Mouse (Mus musculus): ENCODE measurements around the gene Acaca. TPM values are rescaled to one million over a fixed set of nuclear protein-coding genes. Genes with fewer than 3 reads are reported as not detected.
A peak's percentile ranks its signal among the peaks of the same experiment; 100 is the strongest.

Gene Acaca
- 4.8 and 6.8 TPM in 2 replicates for polyA plus RNA-seq (2015; fragmentation: Nextera tagmentation; extraction: Ambion mirVana)

DNA sequence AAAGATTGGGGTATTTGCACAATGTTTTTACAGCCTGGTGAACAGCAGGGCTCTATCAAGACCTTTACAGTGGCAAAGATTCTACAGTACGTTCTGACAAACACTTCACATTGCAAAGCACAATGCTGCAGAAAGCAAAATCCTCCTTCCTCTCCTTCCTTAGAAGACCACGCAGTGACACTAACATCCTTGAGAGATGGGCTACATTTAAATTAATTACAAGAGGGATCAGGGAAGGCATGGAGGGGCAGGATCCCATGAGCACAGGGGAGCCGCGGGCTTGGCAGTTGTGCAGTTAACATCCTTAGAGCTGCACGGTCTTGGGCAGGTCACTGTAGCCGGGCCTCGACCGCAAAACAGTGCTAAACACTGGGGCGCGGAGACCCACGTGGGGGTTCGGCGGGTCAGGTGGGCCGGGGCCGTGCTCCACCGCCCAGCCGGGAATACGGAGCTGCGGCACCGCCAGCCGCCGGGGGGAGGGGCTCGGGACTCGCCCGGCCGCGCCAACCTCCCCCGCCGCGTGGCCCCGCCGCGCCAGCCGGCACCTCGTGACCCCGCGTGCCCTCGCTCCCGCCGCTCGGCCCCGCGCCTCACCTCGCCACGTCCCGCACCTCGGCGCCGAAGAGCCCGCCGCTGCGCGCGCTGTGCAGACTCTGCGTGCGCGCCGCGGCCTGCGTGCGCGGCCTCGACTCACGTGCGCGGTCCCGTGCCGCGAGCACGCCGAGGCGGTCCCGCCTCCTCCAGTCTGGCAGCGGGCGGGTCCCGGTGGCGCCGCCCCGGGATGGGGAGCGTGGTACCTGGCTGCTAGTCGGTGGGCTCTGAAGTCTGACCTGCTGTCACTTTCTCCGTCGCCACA is at the start of gene Acaca, which contains the start of gene Tada2a:
TSS of gene Acaca (plus strand) at position 730 of the 856 bp plus-strand sequence.
TSS of gene Tada2a (minus strand) at position 658 of the 856 bp plus-strand sequence.
- peak within 1 kb of the TSS; percentile 87 for H3K4me2 ChIP-seq
- H3K4me1 ChIP-seq (replicated peaks): peaks cover 15% of the 10 kb centered on the region
- H3K27ac ChIP-seq: peak within 1 kb of the TSS; percentile 31; the same call in 1 of the 2 replicates
- H3K9ac ChIP-seq: peak within 1 kb of the TSS; percentile 88
- ATAC-seq (ENCODE audit: low read depth): peak; percentile 92
- H3K4me3 ChIP-seq (replicated peaks): peak within 1 kb of the TSS; percentile 82
- WGBS (ENCODE audit: insufficient replicate concordance): under 1% methylated on average over 79 of the region's 83 CpGs
- no peaks in the 10 kb centered on the region for H3K9me3 ChIP-seq (replicated peaks)
- peaks cover 9% of the 10 kb centered on the region for H3K27me3 ChIP-seq
- H3K36me3 ChIP-seq: peaks cover 24% of the 10 kb centered on the region
- DNase-seq: peak; percentile 76

DNA sequence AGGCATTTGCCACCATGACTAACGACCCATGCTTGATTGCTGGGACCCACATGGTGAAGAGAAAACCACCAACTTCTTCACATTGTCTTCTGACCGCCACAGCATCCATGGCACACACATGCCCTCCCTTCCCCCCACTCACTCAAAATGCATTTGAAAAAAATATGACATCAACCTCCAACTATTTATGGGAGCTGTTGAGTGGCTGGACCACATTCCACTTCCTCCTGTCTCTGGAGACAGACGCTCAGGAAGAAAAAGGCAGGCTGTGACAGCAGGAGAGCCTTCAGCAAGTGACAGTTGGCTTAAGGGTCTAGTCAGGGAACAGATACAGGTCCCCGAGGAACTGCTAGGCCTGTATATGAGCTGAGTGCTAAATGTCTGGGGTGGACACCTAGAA is 49.6 kb upstream of the Acaca start:
- Histone ChIP-seq H3K27me3 (no peaks in the 10 kb centered on the region), H3K9me3 (replicated peaks) (no peaks in the 10 kb centered on the region)
- WGBS (ENCODE audit: insufficient replicate concordance): 62% methylated on average over 4 of the region's 4 CpGs

DNA sequence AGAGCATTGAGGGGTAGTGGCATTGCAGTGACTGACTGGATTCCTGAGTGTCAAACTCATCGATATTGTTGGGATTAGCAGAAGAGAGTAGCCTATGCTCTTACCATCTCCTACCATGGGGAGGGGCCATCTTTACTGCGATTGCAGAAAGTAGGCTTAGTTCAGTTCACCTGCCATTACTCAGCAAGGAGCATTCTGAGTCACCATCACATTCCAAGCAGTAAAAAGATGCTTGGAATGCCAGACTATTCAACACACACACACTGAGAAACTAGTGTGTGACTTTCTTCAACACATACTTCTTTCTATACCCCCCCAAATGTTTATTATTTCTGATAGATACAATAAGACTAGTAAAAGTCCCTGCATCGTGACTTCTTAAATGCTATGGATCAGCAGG is 49.1 kb upstream of the Acaca start:
- ATAC-seq (ENCODE audit: low read depth) (no peak), DNase-seq (no peak)
- H3K4me3 ChIP-seq (replicated peaks): no peak overlapping the region
- no peak overlapping the region for H3K4me2 ChIP-seq
- peaks cover 20% of the 10 kb centered on the region for H3K36me3 ChIP-seq
- WGBS (ENCODE audit: insufficient replicate concordance): 85% methylated on average over 3 of the region's 3 CpGs
- no peaks in the 10 kb centered on the region for H3K27me3 ChIP-seq
- no peak overlapping the region for H3K9ac ChIP-seq
- H3K9me3 ChIP-seq (replicated peaks): no peaks in the 10 kb centered on the region
- H3K27ac ChIP-seq: no peak overlapping the region
- H3K4me1 ChIP-seq (replicated peaks): no peaks in the 10 kb centered on the region

More for the DNA sequence above, 49.6 kb upstream of the Acaca start:
- DNase-seq: no peak
- H3K9ac ChIP-seq: no peak overlapping the region
- H3K27ac ChIP-seq: no peak overlapping the region
- no peak for ATAC-seq (ENCODE audit: low read depth)
- H3K4me3 ChIP-seq (replicated peaks): no peak overlapping the region
- H3K4me2 ChIP-seq: no peak overlapping the region
- no peaks in the 10 kb centered on the region for H3K4me1 ChIP-seq (replicated peaks)
- H3K36me3 ChIP-seq: peaks cover 20% of the 10 kb centered on the region

DNA sequence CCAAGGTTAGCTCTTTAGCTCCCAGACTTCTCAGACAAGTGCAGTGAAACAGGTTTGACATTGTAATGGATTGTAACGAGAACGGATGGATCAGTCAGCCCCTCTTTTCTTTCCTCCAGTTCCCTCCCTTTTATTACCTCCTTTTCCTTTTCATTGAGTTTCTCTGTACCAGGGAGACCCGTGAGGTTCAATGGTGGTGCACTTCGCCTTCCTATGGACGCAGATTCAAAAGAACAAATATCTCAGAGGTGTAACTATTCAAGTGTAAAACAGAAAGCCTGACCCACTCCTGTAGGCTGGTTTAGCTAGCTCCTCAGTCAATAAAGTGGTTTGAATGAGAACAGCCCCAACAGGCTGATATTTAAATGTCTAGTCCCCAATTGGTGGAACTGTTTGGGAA is 47.6 kb upstream of the Acaca start:
- H3K4me3 ChIP-seq (replicated peaks): no peak overlapping the region
- H3K9me3 ChIP-seq (replicated peaks): no peaks in the 10 kb centered on the region
- DNase-seq: no peak
- no peaks in the 10 kb centered on the region for H3K27me3 ChIP-seq
- ATAC-seq (ENCODE audit: low read depth): no peak
- H3K9ac ChIP-seq: no peak overlapping the region
- WGBS (ENCODE audit: insufficient replicate concordance): 82% methylated on average over 5 of the region's 5 CpGs
- no peak overlapping the region for H3K4me2 ChIP-seq
- H3K36me3 ChIP-seq: peaks cover 26% of the 10 kb centered on the region
- no peak overlapping the region for H3K27ac ChIP-seq
- H3K4me1 ChIP-seq (replicated peaks): no peaks in the 10 kb centered on the region

DNA sequence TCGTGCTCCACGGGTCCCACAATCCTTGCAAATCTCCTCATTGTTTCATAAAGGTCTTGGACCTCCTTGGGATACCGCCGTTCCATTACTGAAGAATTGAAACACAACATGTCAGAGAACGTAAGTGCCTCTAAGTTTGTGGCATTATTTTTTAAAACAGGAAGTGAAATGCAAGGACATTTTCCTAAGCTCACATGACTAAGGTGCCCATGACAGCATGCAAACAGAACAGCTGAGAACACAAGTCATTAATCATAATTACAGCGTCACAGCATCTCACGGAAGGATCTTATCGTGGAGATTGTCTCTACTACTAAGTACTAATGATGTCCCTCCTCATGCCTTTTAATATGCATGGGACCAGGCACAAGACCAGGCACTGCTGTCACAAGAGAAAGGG is 38.9 kb upstream of the Acaca start:
- H3K4me1 ChIP-seq (replicated peaks): no peaks in the 10 kb centered on the region
- H3K4me3 ChIP-seq (replicated peaks): no peak overlapping the region
- peaks cover 67% of the 10 kb centered on the region for H3K36me3 ChIP-seq
- DNase-seq (no peak), ATAC-seq (ENCODE audit: low read depth) (no peak)
- H3K27ac ChIP-seq: no peak overlapping the region
- 87% methylated on average over 8 of the region's 8 CpGs for WGBS (ENCODE audit: insufficient replicate concordance)
- H3K4me2 ChIP-seq: no peak overlapping the region
- H3K27me3 ChIP-seq: no peaks in the 10 kb centered on the region
- no peaks in the 10 kb centered on the region for H3K9me3 ChIP-seq (replicated peaks)
- no peak overlapping the region for H3K9ac ChIP-seq

GRCm38 (mm10) chr11:84095084-84095483 is 34.4 kb upstream of the Acaca start:
- H3K4me1 ChIP-seq (replicated peaks): no peaks in the 10 kb centered on the region
- no peak overlapping the region for H3K9ac ChIP-seq
- H3K36me3 ChIP-seq: peaks cover 69% of the 10 kb centered on the region
- no peak overlapping the region for H3K4me3 ChIP-seq (replicated peaks)
- no peak for ATAC-seq (ENCODE audit: low read depth)
- no peak overlapping the region for H3K4me2 ChIP-seq
- no peaks in the 10 kb centered on the region for H3K27me3 ChIP-seq
- WGBS (ENCODE audit: insufficient replicate concordance): 83% methylated on average over 4 of the region's 4 CpGs
- no peak for DNase-seq
- no peaks in the 10 kb centered on the region for H3K9me3 ChIP-seq (replicated peaks)
- H3K27ac ChIP-seq: no peak overlapping the region

DNA sequence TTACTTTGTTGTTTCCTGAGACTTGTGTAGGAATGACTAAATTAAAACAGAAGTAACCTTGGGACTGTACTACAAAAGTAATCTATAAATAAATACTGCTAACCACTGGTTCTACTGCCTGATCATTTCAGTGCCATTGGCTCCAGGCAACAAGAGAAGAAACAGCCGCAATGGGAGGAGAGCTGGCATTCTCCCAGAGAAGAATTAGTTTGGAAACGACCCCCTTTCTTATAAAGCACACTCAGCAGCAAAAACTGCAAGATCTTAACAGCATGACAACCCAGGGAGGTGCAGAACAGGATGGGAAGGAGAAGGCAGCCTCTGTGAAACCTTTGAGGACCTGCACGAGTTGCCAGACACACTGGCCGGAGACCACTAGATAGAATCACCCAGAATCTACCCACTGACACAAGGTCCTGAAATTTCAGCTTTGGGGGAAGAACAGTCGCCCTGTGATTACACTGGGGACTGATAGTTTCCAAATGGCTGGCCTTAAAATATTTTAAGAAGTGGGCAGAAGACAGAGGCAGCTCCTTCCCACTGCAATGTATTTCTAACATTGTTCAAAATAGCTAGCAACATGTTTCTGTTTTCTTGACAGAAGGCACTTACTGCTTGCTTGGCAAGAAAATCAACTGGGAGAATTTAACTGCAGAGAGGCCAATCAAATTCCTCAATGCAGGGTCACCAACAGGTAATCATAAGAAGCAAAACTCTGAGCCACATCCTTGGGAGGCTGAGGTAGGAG is 32.0 kb upstream of the Acaca start:
- Histone ChIP-seq H3K27me3 (no peaks in the 10 kb centered on the region), H3K4me2 (no peak overlapping the region), H3K4me3 (replicated peaks) (no peak overlapping the region), H3K36me3 (peaks cover 68% of the 10 kb centered on the region), H3K9me3 (replicated peaks) (no peaks in the 10 kb centered on the region), H3K27ac (no peak overlapping the region), H3K4me1 (replicated peaks) (no peaks in the 10 kb centered on the region), H3K9ac (no peak overlapping the region)
- DNase-seq (no peak), ATAC-seq (ENCODE audit: low read depth) (no peak)
- 73% methylated on average over 5 of the region's 5 CpGs for WGBS (ENCODE audit: insufficient replicate concordance)

GRCm38 (mm10) chr11:84101182-84101581 is 28.3 kb upstream of the Acaca start:
- Histone ChIP-seq H3K36me3 (peaks cover 75% of the 10 kb centered on the region), H3K4me3 (replicated peaks) (no peak overlapping the region), H3K9me3 (replicated peaks) (no peaks in the 10 kb centered on the region), H3K27me3 (no peaks in the 10 kb centered on the region), H3K9ac (no peak overlapping the region), H3K4me2 (no peak overlapping the region), H3K4me1 (replicated peaks) (no peaks in the 10 kb centered on the region), H3K27ac (no peak overlapping the region)
- DNase-seq (no peak), ATAC-seq (ENCODE audit: low read depth) (no peak)

- Histone ChIP-seq H3K36me3 (peaks cover 85% of the 10 kb centered on the region), H3K4me1 (replicated peaks) (no peaks in the 10 kb centered on the region), H3K9ac (no peak overlapping the region), H3K4me2 (no peak overlapping the region), H3K4me3 (replicated peaks) (no peak overlapping the region), H3K9me3 (replicated peaks) (no peaks in the 10 kb centered on the region), H3K27ac (no peak overlapping the region), H3K27me3 (no peaks in the 10 kb centered on the region)
- DNase-seq (no peak), ATAC-seq (ENCODE audit: low read depth) (no peak)
- 85% methylated on average over 6 of the region's 6 CpGs for WGBS (ENCODE audit: insufficient replicate concordance)
These were observed 25.4 kb upstream of the Acaca start for GRCm38 (mm10) chr11:84104036-84104435.

- peaks cover 77% of the 10 kb centered on the region for H3K36me3 ChIP-seq
- no peaks in the 10 kb centered on the region for H3K27me3 ChIP-seq
- no peaks in the 10 kb centered on the region for H3K9me3 ChIP-seq (replicated peaks)
- WGBS (ENCODE audit: insufficient replicate concordance): 54% methylated on average over 2 of the region's 2 CpGs
- H3K9ac ChIP-seq: no peak overlapping the region
- H3K4me2 ChIP-seq: no peak overlapping the region
- no peak overlapping the region for H3K27ac ChIP-seq
- H3K4me3 ChIP-seq (replicated peaks): no peak overlapping the region
- H3K4me1 ChIP-seq (replicated peaks): no peaks in the 10 kb centered on the region
- no peak for ATAC-seq (ENCODE audit: low read depth)
- no peak for DNase-seq
These were observed 22.3 kb upstream of the Acaca start for GRCm38 (mm10) chr11:84107137-84107536.

DNA sequence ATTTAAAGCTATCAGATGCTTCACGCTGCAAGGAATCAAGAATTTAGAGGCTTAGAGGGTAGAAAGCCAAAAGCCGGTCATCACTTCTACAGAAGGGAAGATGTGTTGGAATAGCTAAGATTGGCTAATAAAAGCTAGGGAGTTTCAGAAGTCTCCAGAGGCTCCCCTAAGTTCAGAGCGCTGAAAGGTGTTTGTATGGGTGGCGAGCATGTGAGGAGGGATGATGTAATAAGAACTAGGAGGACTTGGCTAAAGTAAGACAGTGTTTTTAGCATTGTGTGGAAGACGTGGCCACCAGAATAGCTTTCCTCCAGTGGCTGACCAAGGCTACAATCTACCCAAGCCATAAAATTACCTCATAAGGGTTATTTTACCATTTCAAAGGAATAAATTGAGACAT is 15.8 kb upstream of the Acaca start:
- no peak overlapping the region for H3K9ac ChIP-seq
- no peaks in the 10 kb centered on the region; the same call in 1 of the 2 replicates for H3K4me1 ChIP-seq (replicated peaks)
- no peak overlapping the region for H3K4me3 ChIP-seq (replicated peaks)
- no peak overlapping the region for H3K27ac ChIP-seq
- WGBS (ENCODE audit: insufficient replicate concordance): 83% methylated on average over 5 of the region's 5 CpGs
- H3K9me3 ChIP-seq (replicated peaks): no peaks in the 10 kb centered on the region
- no peak overlapping the region for H3K4me2 ChIP-seq
- no peak for DNase-seq
- H3K36me3 ChIP-seq: peaks cover 51% of the 10 kb centered on the region
- ATAC-seq (ENCODE audit: low read depth): no peak
- no peaks in the 10 kb centered on the region for H3K27me3 ChIP-seq

Data from liver, embryonic 13.5 days (tissue).